Mouse (Mus musculus): ENCODE data around the gene Tbc1d25.

Tbc1d25 gene

DNA sequence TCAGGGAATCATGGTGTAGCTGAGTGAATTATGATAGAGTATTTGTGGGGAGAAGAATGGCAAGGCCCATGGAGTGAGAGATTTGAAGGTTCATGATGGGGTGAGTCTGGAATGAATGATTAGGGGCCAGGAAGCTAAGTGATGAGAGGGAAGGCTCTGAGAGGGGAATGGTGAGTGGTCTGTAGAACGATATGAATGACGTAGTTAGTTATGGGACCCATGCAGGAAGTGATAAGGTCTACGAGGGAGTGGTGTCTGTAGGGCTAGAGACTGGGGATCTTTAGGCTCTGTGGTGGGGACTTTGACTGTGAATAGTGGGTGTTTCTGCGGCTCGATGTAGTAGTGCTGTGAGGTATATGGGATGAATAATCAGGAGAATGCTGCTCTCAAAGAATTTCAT lies 3.7 kb upstream of the Tbc1d25 start:
- no peak for DNase-seq (ENCODE audit: low spot score)

DNA sequence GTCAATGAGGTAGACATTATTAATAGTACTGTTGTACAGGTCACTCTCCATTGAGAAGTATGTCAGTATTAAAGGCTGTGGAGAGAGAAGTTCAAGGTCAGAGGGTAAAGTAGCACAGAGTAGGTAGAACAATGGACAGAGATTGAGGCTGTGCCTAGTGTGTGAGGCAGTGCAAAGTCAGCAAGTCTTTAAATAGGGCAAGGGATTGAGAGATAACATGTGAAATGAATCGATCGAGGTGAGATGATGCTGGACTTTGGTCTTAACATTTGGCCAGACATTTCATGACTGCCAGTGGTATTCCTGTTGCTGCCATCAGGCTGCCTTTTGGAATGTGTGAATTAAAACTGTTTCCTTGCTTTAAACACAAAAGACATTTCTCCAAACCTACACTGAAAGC lies 2.9 kb upstream of the Tbc1d25 start:
- DNase-seq (ENCODE audit: low spot score), result no peak

DNA sequence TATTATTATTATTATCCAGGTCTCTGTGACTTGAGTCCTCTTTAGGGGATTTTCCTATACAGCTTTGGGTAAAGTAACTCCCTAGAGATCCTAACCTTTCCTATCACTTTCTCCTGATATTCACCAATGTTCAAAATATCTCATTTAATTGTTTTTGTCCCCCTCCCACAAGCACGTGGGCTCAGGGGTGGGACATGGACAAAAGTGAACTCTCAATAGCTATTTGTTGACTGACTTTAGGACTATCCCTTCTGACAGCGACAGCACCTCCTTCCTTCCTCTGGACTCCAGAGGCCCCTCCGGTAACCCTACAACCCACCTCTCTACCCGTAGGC lies 845 bp downstream of the Tbc1d25 start:
- DNase-seq (ENCODE audit: low spot score), result no peak

DNA sequence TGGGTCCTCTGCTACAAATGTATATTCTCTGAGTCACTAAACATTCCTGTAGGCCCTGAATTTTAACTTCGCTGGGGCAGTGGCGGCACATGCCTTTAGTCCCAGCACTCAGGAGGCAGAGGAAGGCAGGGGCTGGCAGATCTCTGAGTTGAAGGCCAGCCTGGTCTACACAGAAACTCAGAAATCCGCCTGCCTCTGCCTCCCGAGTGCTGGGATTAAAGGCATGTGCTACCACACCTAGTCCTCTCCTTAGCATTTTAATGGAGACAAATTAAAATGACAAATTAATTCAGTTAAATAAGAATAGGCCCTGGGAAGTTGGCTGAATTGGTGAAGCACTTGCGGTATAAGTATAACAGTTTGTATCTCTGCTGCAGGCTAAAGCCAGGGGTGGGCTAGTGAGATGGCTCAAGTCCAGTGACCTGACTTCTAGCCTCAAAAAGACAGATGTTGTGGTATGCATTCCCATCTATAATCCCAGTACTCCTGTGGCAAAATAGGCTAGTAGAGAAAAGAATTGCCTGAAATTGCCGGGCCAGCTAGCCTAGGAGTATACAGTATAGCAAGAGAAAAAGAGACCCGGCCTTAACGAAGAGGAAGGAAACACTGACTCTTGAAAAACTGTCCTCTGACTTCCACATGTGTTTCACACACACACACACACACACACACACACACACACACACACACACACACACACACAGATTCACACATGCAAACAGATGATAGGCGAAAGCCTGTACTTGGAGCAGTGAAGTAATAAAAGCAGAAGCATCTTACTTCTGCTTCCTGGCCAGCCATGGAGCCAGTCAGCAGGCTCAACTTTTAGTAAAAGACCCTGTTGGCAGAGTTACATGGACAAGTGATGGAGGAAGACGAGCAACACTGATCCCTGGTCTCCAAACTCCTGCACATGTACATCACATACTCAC lies 8.0 kb downstream of the Tbc1d25 start:
- DNase-seq (ENCODE audit: low spot score), result no peak

DNA sequence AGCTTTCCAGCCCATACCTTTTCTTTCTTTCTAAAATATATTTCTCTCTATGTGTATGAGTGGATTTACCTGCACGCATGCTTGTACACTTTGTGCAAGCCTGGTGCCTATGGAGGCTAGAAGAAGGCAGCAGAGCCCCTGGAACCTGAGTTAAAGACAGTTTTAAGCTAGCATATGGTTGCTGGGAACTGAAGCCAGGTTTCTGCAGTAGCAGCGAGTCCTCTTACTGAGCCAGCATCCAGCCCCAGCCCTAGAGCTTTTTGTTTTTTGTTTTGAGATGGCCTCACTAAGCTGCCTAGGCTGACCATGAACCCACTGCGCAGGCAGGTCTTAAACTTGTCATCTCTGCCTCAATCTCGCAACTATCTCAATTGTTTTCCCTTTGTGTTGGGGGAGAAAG lies 11.5 kb downstream of the Tbc1d25 start:
- no peak for DNase-seq (ENCODE audit: low spot score)

DNA sequence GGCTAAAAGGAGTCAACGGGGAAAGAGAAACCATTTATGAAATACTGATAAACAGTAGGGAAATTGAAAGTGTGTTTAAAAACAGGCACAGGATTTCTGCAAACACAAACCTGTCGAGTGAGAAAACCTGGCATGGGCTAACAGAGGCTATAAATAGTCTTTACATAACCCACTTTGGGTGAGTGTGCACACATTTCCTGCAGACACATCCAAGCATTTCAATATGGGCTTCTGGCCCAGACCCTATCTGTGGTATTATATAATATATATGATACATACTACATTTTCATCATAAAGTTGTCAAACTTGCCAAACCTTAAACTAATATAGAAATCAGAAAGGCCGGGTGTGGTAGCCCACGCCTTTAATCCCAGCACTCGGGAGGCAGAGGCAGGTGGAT lies 12.9 kb downstream of the Tbc1d25 start:
- no peak for DNase-seq (ENCODE audit: low spot score)

DNA sequence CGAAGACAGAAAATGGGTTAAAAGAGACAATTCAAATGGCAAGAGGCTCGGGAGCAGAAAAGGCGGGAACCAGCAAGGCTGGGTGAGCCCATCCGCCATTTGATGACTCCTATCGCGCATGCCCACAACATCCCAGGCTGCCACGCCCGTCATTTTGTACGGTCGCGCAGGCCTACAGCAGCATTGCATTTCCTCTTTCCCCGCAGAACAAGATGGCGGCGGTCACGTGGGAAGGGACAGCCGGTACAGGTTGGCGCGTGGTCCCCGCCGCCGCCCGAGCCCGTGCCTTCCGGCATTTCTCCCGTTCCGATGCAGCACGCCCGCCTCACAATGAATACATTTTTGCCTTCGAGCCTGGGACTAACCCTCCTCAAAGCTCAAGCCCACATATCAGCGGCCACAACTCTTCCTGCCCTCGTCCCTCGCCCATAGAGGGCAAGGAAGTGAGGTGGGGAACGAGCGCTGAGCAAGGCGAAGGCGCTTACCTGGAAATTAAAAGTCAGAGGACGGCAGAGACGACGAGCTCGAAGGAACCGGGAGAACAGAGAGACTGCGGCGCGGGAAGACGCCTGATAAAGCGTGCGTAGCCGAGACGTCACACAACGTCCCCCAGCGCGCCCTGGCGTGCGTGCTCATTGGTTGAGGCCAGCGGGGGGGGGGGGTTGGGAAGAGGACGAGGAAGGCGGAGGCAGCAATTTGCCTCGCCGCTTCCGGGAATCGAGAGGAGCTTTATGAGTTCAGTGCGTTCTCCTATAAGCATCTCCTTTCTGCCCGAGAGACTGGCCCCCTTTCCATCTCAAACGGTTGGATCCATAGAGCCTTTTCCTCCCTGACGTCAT lies 30.6 kb downstream of the Tbc1d25 start, which contains the start of gene Rbm3:
Gene Rbm3 (minus strand): TSS at position 728 of the 839 bp plus-strand sequence.
- peak; percentile 91 for DNase-seq (ENCODE audit: low spot score)

DNA sequence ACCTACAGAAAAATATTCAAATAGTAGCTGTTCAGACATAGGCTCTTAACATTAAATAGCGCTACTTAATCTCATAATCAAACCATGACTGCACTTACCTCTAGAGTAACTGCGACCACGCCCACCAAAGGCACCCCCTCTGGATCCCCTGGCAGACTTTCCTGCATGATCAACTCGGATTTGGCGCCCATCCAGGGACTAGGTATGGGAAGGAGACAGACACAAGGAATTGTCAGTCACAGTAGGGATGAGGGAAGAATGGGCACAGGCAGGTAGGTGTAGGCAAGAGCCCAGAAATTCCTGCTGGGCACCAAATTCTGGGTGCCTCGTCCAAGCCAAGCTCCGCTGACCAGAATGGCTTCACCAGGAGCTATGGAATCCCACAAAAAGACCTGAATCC lies 32.2 kb downstream of the Tbc1d25 start:
- DNase-seq (ENCODE audit: low spot score), result no peak

DNA sequence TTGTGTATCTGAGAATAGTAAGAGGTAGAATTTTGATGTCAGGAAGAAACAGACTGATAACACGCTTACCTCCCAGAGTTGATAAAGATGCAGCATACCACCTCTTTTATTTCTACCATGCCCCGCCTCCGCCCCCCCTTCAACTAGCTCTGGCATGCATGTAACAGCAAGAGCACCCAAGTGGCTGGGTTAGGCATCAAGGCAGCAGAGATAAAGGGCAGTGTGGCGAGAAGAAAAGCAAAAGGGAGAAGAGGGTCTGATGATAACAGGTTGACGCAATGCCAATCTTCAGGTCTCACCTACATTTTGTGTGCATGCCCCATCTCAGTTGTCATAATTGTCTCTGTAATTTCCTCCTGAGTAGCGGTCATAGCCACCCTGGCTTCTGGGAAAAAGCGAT lies 33.0 kb downstream of the Tbc1d25 start:
- no peak for DNase-seq (ENCODE audit: low spot score)

DNA sequence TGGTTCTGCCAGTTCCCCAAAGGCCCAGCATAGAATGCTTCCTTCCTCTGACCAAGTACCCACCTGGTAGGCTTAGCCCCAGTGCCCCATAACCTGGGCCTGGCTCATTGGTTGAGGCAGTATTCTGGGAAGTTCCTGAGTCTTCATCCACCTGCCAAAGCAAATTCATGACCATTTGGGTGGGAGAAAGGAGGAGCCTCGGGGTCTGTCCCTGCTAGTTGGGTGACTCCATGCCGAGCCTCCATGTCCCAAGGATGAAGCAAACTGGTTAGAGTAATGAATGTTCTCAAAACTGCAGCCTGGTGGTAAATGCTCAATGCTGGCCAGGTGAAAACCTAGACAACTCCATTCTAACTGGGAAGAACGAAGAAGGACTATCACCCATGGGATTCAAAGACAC lies 34.9 kb downstream of the Tbc1d25 start:
- no peak for DNase-seq (ENCODE audit: low spot score)

DNA sequence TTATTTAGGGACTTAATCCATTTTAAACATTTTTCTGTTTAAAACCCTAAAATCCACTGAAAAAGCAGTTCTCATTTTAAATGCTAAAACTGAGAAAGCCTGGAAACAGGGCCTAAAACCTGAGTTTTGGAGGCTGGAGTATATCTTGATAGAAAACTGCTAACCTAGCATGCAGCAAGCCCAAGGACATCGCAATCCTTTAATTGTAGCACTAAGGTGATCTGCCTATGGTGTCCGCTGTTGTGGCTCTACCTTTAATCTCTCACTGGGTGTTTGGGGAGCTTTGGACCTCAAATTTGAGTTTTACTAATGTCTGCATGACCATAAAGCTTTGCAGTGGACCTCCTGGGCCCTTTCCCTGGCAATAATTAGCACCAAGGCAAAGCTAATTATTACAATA lies 35.5 kb downstream of the Tbc1d25 start:
- no peak for DNase-seq (ENCODE audit: low spot score)

DNA sequence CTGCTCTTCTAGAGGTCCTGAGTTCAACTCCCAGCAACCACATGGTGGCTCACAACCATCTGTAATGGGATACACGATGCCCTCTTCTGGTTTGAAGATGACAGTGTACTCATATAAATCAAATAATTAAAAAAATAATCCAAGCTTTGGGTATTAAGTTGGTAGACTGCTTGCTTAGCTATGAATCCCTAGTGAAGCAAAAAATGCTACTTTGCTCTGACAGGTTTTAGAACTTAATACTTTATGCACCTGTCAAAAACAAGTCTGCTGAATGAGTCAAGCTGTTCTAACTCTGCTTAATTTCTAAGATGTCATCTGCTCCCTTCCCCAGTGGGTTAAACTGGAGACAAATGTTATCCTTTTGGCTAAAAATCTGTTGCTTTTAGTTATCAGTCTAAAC lies 36.5 kb downstream of the Tbc1d25 start:
- DNase-seq (ENCODE audit: low spot score), result no peak

DNA sequence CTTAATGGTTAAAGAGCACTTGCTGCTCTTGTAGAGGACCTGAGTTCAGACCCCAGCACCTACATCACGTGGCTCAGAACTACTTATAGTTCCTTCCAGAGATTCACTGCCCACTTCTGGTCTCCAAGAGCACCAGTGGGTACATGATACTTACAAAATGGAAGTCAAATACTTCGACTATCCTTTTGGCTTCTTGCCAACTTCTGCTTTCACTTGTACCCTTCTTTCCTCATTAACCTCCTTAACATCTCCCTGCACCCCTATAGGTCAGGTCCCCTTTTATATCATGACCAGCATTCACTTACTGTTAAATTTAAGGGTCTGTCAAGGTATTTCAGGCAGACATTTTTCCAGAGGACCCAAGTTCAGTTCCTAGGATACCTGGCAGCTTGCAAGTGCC lies 40.1 kb downstream of the Tbc1d25 start:
- DNase-seq (ENCODE audit: low spot score), result no peak

DNA sequence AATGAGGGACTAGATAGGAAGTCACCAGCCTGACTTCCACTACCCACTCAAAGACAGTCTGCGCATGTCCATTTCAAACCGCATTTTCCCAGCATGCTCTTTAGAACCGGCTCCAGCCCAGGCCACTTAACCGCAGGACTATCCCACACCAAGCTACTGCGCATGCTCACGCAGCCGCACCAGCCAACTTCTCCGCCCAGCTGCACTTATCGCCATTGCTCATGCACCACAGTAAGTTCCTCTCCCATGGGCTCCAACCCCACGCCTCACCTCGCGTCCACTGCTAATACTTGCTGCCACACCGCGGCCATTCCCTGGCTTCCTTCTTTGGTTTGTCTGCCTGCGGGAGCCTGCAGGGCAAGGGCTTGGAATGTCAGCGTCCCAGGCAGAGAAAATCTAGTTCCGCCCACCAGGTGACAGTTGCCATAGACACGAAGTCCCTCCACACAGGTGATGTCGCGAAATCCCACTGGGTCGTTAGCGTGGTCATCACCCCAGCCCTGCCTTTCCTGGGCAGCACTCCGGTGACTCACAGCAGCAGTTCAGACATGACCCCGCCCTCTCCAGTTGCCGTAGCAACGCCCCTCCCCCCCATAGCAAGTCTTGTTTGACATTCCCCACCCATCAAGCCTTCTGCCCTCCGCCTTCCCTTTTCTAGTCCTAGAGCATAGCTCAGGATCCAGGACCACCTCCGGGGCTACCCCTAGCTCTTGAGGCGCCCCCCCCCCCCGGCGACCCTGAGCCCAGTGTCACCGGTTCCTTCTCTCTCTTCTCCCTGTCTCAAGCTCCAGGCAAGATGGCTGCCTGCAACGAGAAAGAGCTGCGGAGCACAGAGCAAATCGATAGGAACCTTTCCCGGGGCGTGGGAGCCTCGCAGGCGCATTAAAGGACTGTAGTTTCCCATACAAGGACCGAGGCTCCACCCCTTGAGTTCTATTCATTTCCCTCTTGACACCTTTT lies 43.7 kb downstream of the Tbc1d25 start, which contains the start of gene Wdr13:
Gene Wdr13 (minus strand): TSS at position 876 of the 960 bp plus-strand sequence.
- peak; percentile 94 for DNase-seq (ENCODE audit: low spot score)

DNA sequence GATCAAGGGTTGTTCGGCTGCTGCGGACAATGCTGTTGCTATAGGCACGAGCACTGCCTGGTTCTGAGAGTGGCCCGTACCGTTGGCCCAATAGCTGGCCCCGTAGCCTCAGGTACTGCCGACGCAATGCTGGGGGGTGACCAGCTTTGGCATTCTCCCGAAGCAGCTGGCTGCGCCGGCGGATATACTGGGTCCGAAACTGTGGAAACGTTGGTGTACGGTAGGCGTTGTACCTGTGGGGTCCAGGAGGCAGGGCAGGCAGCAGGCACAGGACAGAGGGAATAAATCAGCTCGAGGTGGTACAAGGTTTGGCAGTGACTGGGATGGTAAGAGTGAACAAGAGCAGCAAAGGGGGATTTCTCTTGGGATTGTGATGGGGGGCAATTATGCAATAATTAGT lies 44.6 kb downstream of the Tbc1d25 start:
- no peak for DNase-seq (ENCODE audit: low spot score)

DNA sequence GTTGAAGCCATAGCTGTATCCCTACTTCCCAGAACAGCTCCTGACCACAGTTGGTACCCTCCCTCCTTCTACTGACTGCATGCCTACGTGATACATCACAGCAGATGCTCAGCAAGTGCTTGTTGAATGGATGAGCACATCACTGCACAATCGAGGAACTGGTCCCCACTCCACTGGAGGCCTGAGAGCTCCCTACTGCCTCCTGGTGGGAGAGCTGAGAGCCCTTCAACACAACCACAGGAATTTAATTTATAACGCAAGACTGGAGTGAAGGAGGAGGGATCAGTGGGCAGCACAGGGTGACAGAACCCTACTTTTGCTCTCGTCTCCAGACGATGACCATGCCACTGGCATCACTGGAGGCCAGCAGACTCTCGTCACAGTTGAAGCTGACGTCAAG lies 50.7 kb downstream of the Tbc1d25 start:
- no peak for DNase-seq (ENCODE audit: low spot score)

DNA sequence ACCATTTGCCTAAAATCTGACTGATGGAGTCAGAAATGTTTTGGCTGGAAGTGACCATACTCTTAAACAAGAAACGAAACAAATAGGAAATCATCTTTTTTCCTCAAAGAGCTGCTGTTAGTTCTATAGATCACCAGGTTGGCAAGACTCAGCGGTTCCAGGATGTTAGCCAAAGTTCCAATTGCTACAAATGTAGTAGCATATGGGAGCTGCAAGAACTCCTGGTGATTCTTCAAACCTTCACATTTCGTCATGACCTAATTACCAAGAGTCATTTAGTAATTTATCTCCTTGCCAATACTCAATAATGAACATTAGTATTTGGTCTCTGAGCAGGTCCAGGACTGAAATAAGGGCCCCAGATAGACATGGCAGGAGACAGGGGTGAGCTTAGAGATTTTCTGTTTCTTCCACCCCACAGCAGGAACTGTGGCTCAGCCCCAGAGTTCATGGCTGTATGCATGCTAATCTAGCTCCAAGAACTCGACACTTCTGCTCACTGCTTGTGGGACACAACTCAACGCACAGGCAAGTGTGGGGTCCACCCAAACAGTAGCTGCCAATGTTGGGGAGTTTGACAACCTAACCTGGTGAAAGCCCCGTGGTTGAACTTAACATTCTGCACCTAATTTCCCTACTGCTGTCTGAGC lies 52.0 kb downstream of the Tbc1d25 start:
- no peak for DNase-seq (ENCODE audit: low spot score)

DNA sequence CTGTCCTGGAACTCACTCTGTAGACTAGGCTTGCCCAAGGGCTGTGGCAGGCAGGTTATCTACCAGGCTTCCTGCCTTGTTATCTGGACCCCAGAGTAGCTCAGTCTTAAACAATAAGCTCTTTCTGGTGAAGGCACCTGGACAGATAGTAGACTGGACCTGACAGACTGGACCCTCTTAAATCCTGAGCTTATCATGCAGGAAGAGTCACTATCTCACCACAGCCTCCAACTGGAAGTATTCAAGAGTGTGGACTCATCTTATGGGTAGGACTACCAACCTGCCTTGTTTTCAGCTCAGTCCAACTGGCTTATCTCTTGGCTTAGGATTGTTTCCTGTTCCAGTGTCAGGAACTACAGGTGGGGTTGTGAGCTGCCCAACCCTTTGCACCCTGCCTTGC lies 58.7 kb downstream of the Tbc1d25 start:
- no peak for DNase-seq (ENCODE audit: low spot score)

DNA sequence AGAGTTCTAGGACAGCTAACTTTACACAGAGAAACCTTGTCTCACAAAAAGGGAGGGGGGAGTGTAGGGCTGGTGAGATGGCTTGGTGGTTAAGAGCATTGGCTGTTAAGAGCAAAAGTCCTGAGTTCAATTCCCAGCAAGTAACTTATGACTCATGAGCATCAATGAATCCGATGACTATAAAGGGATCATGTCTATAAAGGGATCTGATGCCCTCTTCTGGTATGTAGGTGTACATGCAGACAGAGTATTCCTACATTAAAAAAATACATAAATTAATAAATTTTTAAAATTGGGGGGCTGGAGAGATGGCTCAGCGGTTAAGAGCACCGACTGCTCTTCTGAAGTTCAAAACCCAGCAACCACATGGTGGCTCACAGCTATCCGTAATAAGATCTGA lies 60.7 kb downstream of the Tbc1d25 start:
- peak; percentile 14 for DNase-seq (ENCODE audit: low spot score)

DNA sequence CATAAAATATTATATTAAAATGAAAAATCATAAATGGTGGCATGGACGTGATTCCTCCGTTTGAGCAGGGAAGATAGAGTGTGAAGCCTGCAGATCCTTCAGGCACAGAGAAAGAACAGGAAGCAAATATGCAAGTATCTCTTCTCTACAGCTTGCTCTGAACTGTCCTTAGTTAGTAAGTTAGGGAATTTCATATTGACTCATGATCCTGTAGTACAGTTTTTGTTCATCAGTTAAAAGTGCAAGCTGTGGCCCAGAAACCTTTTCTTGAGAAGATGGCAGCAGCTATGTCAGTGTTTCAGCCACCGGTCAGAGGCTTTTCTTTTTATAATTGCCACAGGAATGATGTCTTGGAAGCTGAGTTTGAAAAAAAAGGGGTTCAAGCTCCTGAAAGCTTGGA lies 71.0 kb downstream of the Tbc1d25 start:
- no peak for DNase-seq (ENCODE audit: low spot score)
